Mouse (Mus musculus): ENCODE measurements around the gene Utp3.
"Not testable (repeated sequence)": the region's sequence is repeated elsewhere in the genome, so short reads cannot be mapped to it uniquely, and the experiment has no call there.

Gene Utp3

GRCm38 (mm10) chr5:88554086-88554886 lies at the start of gene Utp3:
Gene Utp3 (plus strand): TSS chr5:88554462.
- in situ Hi-C loops (cut with MboI; ENCODE audit: unreplicated experiment in 2 of 2): no loop called here

GRCm38 (mm10) chr5:88508555-88508954 lies 45.7 kb upstream of the Utp3 start:
- in situ Hi-C loops (cut with MboI; ENCODE audit: unreplicated experiment in 2 of 2): loop anchor here in 1 of 2 experiments (25.0 kb wide), 1 partner anchor 1696 kb away; the partner anchor contains the start of gene Ythdc1

DNA sequence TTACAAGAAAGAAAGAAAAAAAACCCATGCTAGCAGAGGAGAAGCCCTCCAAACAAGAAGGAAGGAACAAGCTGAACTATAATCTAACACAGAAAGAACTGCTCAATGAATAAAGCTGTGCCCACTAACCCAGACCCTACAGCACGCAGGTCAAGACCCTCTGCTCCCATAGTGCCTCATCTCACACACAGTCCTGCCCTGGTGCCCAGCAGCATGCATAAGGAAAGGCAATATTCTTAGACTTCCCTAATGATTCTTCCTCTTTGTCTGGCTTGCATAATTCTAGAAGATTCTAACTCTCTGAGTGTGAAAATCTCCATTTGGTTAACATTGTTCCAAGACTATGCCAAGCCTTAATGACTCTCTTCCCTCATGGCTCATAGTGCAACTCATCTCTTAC lies 45.3 kb upstream of the Utp3 start:
- in situ Hi-C loops (cut with MboI; ENCODE audit: unreplicated experiment in 2 of 2): loop anchor here in 1 of 2 experiments (25.0 kb wide), 1 partner anchor 1697 kb away; the partner anchor contains the start of gene Ythdc1

DNA sequence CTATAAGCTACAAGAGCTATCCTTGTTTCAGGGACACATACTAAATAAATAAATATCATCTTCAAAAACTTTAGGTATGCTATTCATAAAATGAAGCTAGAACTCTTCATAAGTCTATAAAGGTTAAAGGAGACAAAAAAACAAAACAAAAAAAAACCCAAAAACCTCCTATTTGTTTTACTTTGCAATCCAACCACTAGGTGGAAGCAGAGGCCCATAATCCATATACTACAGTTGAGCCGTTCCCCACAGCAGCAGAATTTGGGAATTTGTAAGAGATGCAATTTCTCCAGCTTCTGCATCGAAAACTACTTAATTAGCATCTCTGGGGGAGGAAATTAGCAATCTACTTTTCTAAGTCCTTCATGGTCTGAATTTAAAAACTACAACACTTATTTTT lies 35.0 kb upstream of the Utp3 start:
- in situ Hi-C loops (cut with MboI; ENCODE audit: unreplicated experiment in 2 of 2): loop anchor here (5.0 to 25.0 kb wide), 3 partner anchors 43 to 1707 kb away; partner anchors contain the start of genes Grsf1 (in 1 of the 2) and Ythdc1 (in 1 of the 2)

DNA sequence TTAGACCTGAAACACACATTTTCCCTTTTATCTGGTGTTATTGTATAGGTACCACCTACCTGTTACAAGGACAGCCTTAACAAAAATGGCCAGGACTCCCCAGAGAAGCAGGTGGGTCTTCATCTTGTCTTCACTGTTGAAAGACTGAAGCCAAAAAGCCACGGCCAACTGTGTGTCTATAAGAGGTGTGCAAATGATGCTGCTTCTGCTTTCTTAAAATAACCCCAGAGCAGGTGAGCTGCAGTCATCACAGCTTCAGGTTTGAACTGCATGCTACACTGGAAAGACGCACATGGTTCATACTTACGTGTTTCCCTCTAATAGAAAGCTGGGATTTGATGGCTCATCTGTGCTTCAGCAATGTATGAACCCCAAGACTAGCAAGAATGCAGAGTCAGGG lies 26.6 kb upstream of the Utp3 start, which contains the start of gene Jchain:
Gene Jchain (minus strand): TSS at position 235 of the 400 bp plus-strand sequence.
- in situ Hi-C loops (cut with MboI; ENCODE audit: unreplicated experiment in 2 of 2): loop anchor here (5.0 to 10.0 kb wide), 2 partner anchors 35 to 237 kb away; partner anchors contain the start of gene Dck (in 1 of the 2)

DNA sequence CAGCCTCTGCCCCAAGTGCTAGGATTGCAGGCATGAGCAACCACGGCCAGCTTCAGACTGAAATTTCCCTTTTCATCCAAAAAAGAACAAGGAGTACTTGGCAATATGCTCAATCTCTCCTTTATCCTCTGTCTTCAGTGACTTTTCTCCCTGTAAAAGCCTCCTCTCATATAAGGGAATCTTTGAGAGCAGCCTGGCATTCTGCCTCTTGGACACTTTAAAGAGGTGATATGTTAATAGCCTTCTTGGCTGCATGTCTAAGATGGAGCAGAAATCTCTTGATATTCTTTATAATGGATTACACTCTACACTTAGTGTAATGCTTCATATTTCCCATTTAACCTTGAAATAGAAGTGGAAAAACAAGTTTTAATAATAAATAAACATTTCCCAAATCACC lies 23.4 kb upstream of the Utp3 start:
- in situ Hi-C loops (cut with MboI; ENCODE audit: unreplicated experiment in 2 of 2): no loop called here

DNA sequence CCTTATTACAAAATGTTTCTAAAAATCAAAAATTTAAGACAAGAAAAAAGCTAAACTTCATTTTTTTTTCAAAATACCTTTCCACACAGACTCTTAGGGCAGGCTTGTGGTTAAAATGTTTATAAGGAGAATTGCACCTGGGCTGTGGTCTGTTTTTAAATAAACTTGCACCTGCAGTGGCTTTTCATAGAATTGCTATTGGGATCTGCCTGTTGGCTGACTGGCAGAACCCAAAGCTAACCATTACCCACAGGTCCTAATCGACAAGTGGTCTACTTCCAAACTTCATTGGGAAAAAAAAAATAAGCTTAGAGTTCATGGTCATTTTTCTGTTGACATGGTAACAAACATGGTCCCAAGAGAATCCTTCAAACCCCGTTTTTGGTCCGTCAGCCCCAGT lies 19.6 kb upstream of the Utp3 start:
- in situ Hi-C loops (cut with MboI; ENCODE audit: unreplicated experiment in 2 of 2): no loop called here

DNA sequence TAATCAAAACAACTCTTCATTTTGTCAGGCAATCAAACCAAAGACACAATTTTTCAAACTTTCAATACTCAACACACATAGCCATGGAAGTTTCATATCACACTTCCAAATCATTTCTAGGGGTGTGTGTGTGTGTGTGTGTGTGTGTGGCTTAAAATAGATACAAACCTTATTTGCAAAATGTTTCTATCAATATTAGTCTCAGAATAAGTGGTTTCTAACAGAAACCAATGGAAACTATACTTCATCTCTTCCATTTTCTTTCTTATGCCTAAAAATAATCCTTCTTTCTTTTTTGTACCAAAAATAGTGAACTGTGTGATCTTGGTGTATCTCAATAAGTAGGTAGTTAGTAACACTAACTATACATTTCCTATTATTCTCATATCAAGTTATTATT lies 13.4 kb upstream of the Utp3 start:
- in situ Hi-C loops (cut with MboI; ENCODE audit: unreplicated experiment in 2 of 2): no loop called here

DNA sequence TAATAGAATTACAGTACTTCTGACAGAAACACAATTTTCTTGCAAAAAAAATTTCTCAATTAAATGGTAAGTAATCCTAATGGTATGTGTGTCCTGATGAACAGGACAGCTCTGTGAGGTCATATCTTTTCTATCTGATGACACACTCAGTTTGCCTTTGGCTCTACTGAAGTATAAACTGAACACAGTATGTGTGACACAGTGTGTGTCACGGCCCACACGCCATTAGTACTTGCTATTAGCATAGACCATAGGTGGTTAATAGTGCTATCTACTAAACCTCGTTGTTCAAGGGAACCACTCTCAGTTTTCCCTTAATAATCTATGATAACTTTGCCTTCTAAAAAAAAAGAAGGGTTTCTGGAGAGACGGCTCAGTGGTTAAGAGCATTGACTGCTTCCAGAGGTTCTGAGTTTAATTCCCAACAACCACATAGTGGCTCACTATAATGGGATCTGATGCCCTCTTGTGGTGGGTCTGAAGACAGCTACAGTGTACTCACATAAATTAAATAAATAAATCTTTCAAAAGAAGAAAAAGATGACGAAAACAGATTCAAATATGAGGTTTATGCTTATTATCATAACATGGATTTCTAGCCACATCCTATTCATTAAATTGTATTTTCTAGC lies 11.5 kb upstream of the Utp3 start:
- in situ Hi-C loops (cut with MboI; ENCODE audit: unreplicated experiment in 2 of 2): no loop called here

DNA sequence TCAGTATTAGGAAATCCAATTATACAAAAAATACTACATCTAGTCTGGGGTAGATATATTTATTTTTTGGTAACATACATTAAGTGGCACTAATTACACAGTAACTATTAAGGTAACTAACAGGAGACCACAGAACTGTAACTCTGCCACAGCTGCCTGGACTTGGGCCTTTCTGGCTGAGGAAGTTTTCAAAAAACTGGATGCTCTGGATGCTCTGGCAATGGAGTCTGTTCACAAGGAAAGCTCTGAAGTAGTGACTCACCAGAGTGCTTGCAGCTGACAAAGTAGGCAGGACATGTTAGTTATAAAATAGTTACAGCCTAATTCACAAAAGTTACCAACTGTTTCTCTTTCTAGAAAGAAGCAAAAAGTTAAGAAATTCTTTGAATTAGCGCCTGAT lies 9.9 kb upstream of the Utp3 start:
- in situ Hi-C loops (cut with MboI; ENCODE audit: unreplicated experiment in 2 of 2): not testable (repeated sequence)

GRCm38 (mm10) chr5:88545536-88545935 lies 8.7 kb upstream of the Utp3 start:
- in situ Hi-C loops (cut with MboI; ENCODE audit: unreplicated experiment in 2 of 2): no loop called here

DNA sequence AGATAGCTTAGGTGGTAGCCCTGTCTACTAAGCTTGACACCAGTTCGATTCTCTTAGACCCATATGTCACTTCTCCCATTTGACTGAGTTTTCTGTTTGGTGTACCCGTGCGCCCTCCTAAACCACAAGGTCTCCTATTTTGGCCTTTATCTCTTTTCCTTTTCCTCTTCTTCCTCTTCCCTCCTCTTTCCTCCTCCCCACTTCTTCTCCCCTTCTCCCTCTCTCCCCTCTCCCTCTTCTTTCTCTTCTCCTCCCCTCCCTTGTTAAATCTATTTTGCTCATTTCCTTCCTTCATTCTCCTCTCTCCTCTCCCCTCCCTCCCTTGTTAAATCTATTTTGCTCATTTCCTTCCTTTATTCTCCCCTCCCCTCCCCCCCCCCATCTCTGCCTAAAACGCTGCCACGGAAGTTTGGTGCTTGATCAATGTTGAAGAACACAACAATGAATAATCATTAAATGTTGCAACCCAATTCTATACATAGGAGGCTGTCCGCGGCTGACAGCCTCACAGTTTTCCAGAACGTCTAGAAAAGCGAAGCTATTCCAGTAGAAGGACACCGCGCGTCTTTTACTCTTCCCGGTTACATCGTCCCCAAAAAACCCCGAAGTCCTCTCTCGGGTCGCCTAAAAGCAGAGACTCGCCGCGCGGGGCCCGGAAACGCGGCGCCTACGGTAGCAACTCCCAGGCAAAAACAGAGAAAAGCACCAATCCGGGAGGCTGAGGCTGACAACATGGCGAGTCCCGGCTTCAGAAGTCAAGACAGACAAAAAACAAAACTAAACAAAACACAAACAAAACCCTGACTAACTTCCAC lies 784 bp upstream of the Utp3 start:
- in situ Hi-C loops (cut with MboI; ENCODE audit: unreplicated experiment in 2 of 2): no loop called here

DNA sequence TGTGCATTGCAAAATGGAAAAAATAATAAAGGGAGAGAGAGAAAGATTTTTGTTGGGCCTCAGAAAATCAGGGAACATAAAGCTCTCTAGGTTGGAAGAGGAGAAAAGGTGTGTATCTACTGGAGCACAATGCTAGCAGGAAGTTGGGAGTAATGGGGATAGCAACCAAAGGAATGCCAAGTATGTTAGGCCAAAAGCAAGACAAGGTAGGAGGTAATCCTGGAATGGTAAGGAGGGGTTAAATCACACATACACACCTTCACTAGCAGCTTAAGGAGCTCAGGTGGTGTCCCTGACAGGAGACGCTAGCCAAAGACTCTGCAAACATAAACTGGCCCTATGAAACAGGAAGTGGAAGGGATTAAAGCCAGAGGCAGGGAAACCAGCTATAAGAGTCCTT lies 4.7 kb downstream of the Utp3 start:
- in situ Hi-C loops (cut with MboI; ENCODE audit: unreplicated experiment in 2 of 2): no loop called here

DNA sequence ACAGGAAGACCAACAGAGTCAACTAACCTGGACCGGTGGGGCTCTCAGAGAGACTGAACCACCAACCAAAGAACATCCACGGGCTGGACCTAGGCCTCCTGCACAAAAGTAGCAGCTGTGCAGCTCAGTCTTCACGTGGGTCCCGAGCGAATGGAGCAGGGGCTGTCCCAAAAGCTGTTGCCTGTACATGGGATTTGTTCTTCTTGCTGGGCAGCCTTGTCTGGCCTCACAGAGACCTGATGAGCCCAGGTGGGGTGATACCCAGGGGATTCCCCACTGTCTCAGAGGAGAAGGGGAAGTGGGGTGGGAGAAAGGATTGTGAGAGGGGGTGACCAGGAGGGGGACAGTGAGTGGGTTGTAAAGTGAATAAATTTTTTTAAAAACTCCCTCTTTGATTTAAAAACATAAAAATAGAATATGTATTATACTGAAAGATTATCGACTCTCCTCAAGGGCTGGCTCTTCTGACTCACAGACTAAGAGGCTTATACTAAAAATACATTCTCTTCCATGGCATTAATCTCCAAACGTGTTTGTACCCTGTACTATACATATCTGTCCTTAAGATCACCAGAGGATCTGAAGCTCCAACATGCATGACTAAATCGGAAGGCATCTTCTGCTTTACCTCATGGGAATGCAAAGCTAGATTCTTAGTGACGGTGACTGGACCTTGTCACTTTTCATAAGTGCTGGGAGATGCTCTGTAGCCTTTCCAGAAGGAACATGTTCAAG lies 7.0 kb downstream of the Utp3 start:
- in situ Hi-C loops (cut with MboI; ENCODE audit: unreplicated experiment in 2 of 2): loop anchor here (5.0 kb wide), 2 partner anchors 34 to 44 kb away; partner anchors contain the start of gene Jchain (in 1 of the 2)

DNA sequence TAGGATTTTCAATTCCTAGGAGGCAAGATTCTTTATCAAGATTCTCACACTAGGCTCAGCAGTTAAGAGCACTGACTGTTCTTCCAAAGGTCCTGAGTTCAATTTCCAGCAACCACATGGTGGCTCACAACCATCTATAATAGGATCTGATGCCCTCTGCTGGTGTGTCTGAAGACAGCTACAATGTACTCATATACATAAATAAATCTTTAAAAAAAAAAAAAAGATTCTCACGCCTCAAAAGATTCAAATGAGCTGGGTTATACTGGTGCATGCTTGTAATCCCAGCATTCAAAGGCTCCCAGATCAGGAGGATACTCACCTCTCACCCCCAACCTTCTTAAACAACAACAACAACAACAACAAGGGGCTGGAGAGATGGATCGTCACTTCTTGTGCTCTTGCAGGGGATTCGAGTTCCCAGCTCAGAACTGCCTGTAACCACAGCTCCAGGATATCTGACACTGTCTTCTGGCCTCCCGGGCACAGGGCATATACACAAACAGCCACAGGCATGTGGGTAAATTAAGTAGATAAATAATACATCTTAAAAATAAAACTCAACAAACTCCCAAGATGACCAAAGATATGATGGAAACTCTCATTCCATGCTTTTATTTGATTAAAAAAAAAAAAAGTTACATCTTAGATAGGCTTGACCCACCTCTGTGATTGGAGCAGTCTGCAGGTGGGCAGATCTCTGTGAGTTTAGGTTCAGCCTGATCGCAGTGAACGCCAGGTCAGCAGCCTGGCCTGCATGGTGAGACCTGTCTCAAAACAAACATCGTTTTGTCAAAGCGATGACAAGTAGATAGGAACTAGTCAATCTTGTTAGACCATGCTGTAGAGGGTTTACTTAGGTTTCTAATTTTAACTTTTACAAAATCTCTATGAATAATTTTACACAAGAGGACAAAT lies 8.9 kb downstream of the Utp3 start:
- in situ Hi-C loops (cut with MboI; ENCODE audit: unreplicated experiment in 2 of 2): loop anchor here (5.0 kb wide), 2 partner anchors 36 to 46 kb away; partner anchors contain the start of gene Jchain (in 1 of the 2)

GRCm38 (mm10) chr5:88564501-88565147 lies 10.4 kb downstream of the Utp3 start, which contains the start of gene Rufy3:
Gene Rufy3 (plus strand): TSS chr5:88565040.
- in situ Hi-C loops (cut with MboI; ENCODE audit: unreplicated experiment in 2 of 2): loop anchor here (5.0 kb wide), 4 partner anchors 37 to 203 kb away; partner anchors contain the start of gene Jchain (in 1 of the 2)

DNA sequence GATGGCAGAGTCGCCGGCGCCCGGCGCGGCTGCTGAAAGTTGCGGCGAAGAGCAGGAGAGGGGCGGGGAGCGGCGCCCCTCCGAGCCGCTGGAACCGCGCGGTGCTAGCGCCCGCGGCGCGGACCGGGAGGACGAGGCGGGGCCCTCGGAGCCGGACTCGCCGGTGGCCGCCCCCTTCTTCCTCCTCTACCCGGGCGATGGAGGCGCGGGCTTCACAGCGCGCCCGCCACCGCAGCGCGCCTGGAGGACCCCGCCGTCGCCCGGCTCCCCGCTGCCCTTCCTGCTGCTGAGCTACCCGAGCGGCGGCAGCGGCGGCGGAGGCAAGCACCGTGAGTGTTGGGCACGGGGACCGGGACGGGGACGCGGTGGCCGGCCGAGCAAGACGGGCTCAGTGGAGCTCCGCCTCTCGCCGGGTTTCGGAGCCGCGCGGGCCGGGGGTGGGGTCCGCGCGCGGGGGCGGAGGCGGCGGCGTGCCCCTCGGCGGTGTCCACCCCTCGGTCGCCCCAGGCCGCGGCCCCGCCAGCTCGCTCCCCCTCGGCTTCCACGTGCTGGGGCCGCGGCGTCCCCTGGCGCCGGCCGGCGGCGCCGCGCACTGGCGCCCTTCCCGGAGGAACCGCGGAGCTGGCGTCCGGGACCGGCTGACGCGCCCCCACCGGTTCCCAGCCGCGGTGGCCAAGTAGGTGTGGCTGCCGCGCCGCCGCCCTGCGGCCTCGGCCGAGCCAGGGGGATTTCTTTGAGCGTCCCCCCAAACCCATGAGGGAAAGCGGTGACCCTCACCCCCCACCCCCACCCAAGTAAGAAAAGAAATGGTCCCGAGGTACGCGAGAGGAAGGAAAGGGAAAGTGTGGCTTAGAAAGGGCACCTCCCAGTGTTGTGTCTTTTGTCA lies 11.1 kb downstream of the Utp3 start:
- in situ Hi-C loops (cut with MboI; ENCODE audit: unreplicated experiment in 2 of 2): loop anchor here in 1 of 2 experiments (5.0 kb wide), 2 partner anchors 102 to 202 kb away; no protein-coding TSS in a partner anchor
